Mouse (Mus musculus) gastrocnemius, postnatal 14 days (tissue): ENCODE measurements around the gene Evpl. TPM values are rescaled to one million over a fixed set of nuclear protein-coding genes. Genes with fewer than 3 reads are reported as not detected.
A peak's percentile ranks its signal among the peaks of the same experiment; 100 is the strongest.

Experiments
- DNase-seq: peaks from one replicate; pipeline ENCODE4 v3.0.0; 2021; ENCODE audit warnings: mixed read lengths
- intact Hi-C: fragments of 180-260 bp; cut with DNase I; formaldehyde crosslinking; loops from one replicate; pipeline ENCODE4 v1.15.1; 2025; ENCODE audit warnings: low total_unique reads
- total RNA-seq, 2 experiments: library from RNA; stranded (reverse); gene quantifications; 2 replicates each; pipeline ENCODE4 v1.2.3; 2021

The Evpl gene
- total RNA-seq, 2 experiments from 2014 or later = 0.09 to 0.14 TPM

- intact Hi-C loops = loop anchor here (5.0 kb wide), 1 partner anchor 77 kb away; no protein-coding TSS in a partner anchor
Observed at GRCm38 (mm10) chr11:116218737-116219400, 19.0 kb downstream of the Evpl start.

GRCm38 (mm10) chr11:116218263-116218662 lies 19.6 kb downstream of the Evpl start:
- intact Hi-C loops = loop anchor here (5.0 kb wide), 1 partner anchor 76 kb away; no protein-coding TSS in a partner anchor
- DNase-seq = no peak

More at GRCm38 (mm10) chr11:116218737-116219400, 19.0 kb downstream of the Evpl start:
- peak; percentile 87 for DNase-seq

GRCm38 (mm10) chr11:116216549-116216948 lies 21.3 kb downstream of the Evpl start:
- intact Hi-C loops = loop anchor here (5.0 kb wide), 1 partner anchor 74 kb away; no protein-coding TSS in a partner anchor
- no peak for DNase-seq

- intact Hi-C loops = loop anchor here (5.0 kb wide), 1 partner anchor 74 kb away; no protein-coding TSS in a partner anchor
- no peak for DNase-seq
Observed at GRCm38 (mm10) chr11:116215991-116216390, 21.9 kb downstream of the Evpl start.

GRCm38 (mm10) chr11:116215181-116215580 lies 22.7 kb downstream of the Evpl start:
- DNase-seq = no peak
- intact Hi-C loops = loop anchor here (5.0 kb wide), 1 partner anchor 73 kb away; no protein-coding TSS in a partner anchor

- intact Hi-C loops = no loop called here
- no peak for DNase-seq
Observed at GRCm38 (mm10) chr11:116213877-116214510, 23.9 kb downstream of the Evpl start.

GRCm38 (mm10) chr11:116212847-116213246 lies 25.0 kb downstream of the Evpl start:
- intact Hi-C loops = no loop called here
- DNase-seq = no peak

- intact Hi-C loops = no loop called here
- no peak for DNase-seq
Observed at GRCm38 (mm10) chr11:116210696-116211095, 27.2 kb downstream of the Evpl start.

- intact Hi-C loops = no loop called here
Observed at GRCm38 (mm10) chr11:116209257-116209656, 28.6 kb downstream of the Evpl start.

GRCm38 (mm10) chr11:116208660-116209059 lies 29.2 kb downstream of the Evpl start:
- intact Hi-C loops = no loop called here
- DNase-seq = no peak

More at GRCm38 (mm10) chr11:116209257-116209656, 28.6 kb downstream of the Evpl start:
- no peak for DNase-seq

GRCm38 (mm10) chr11:116206678-116207077 lies 31.2 kb downstream of the Evpl start:
- intact Hi-C loops = no loop called here

GRCm38 (mm10) chr11:116203150-116203549 lies 34.7 kb downstream of the Evpl start:
- DNase-seq = no peak
- intact Hi-C loops = no loop called here

More at GRCm38 (mm10) chr11:116206678-116207077, 31.2 kb downstream of the Evpl start:
- no peak for DNase-seq

GRCm38 (mm10) chr11:116201151-116201550 lies 36.7 kb downstream of the Evpl start:
- DNase-seq = no peak
- intact Hi-C loops = no loop called here

GRCm38 (mm10) chr11:116198639-116199531 lies 39.0 kb downstream of the Evpl start, which contains the start of the genes Ten1 and Acox1:
Gene Ten1, plus strand, starts transcription at chr11:116198855.
Gene Acox1, minus strand, starts transcription at chr11:116199045.
- intact Hi-C loops = no loop called here

GRCm38 (mm10) chr11:116198132-116198531 lies 39.7 kb downstream of the Evpl start:
- intact Hi-C loops = no loop called here
- DNase-seq = no peak

More at GRCm38 (mm10) chr11:116198639-116199531, 39.0 kb downstream of the Evpl start, which contains the start of the genes Ten1 and Acox1:
- DNase-seq = peak; percentile 97

GRCm38 (mm10) chr11:116197584-116197906 lies 40.3 kb downstream of the Evpl start:
- intact Hi-C loops = no loop called here
- no peak for DNase-seq

GRCm38 (mm10) chr11:116196866-116197583 lies 40.9 kb downstream of the Evpl start:
- no peak for DNase-seq
- intact Hi-C loops = no loop called here

GRCm38 (mm10) chr11:116196336-116196735 lies 41.5 kb downstream of the Evpl start:
- DNase-seq = no peak
- intact Hi-C loops = no loop called here

- intact Hi-C loops = no loop called here
- DNase-seq = no peak
Observed at GRCm38 (mm10) chr11:116195252-116195651, 42.6 kb downstream of the Evpl start.
